Mouse (Mus musculus) liver, embryonic 11.5 days (tissue): ENCODE results near the gene Slc29a1. TPM values are rescaled to one million over a fixed set of nuclear protein-coding genes. Genes with fewer than 3 reads are reported as not detected.

Experiments used
- ATAC-seq: fragments of 200-750 bp; cut with Nextera tagmentation; replicated peaks from 2 replicates; pipeline ENCODE4 v1.8.0; 2017; ENCODE audit warnings: moderate number of reproducible peaks, mild to moderate bottlenecking, moderate TSS enrichment, moderate library complexity; ENCODE audit not compliant: low FRiP score
- DNase-seq: peaks from one replicate; pipeline ENCODE4 v3.0.0-alpha.2; 2017; ENCODE audit warnings: low spot score
- H3K27ac ChIP-seq: fragments of 300-500 bp; sonication (generic); 2 replicates; pipeline ENCODE4 v1.5.1; 2014; ENCODE audit warnings: mild to moderate bottlenecking, low read depth, low read length, control low read depth
- H3K27me3 ChIP-seq: fragments of 300-500 bp; sonication (generic); replicated peaks from 2 replicates; pipeline ENCODE4 v1.6.1; 2014; ENCODE audit warnings: low read length, mixed read lengths; ENCODE audit not compliant: control insufficient read depth, insufficient read depth
- H3K36me3 ChIP-seq: fragments of 300-500 bp; sonication (generic); 2 replicates; pipeline ENCODE4 v1.6.1; 2014; ENCODE audit warnings: mild to moderate bottlenecking, low read length, moderate library complexity, mixed read lengths; ENCODE audit not compliant: control insufficient read depth, insufficient read depth
- H3K4me1 ChIP-seq: fragments of 300-500 bp; sonication (generic); replicated peaks from 2 replicates; pipeline ENCODE4 v1.6.1; 2014; ENCODE audit warnings: low read length, mixed read lengths; ENCODE audit not compliant: control insufficient read depth, insufficient read depth
- H3K4me2 ChIP-seq: fragments of 300-500 bp; sonication (generic); 2 replicates; pipeline ENCODE4 v1.6.1; 2014; ENCODE audit warnings: mild to moderate bottlenecking, control low read depth, moderate library complexity
- H3K4me3 ChIP-seq: fragments of 300-500 bp; sonication (generic); 2 replicates; pipeline ENCODE4 v1.5.1; 2014; ENCODE audit warnings: low read depth, low read length, control low read depth
- H3K9ac ChIP-seq: fragments of 300-500 bp; sonication (generic); 2 replicates; pipeline ENCODE4 v1.6.1; 2014; ENCODE audit warnings: low read depth, low read length, control low read depth
- H3K9me3 ChIP-seq: fragments of 300-500 bp; sonication (generic); 2 replicates; pipeline ENCODE4 v1.6.1; 2016; ENCODE audit warnings: low read length, inconsistent platforms, mixed read lengths; ENCODE audit not compliant: control insufficient read depth
- WGBS: fragments of 180-500 bp; shearing (Covaris S2); extraction: QIAGEN DNeasy Blood & Tissue Kit; methylation state at CpG from one replicate; pipeline ENCODE4 v1.1.7; 2014; 5-methylcytosine and 5-hydroxymethylcytosine counted together
- polyA plus RNA-seq: library from polyadenylated mRNA; unstranded; fragments of >200 nt; fragmentation: Nextera tagmentation; extraction: Ambion mirVana; gene quantifications from 2 replicates; pipeline ENCODE4 v1.2.1, GENCODE M21; 2014

The Slc29a1 gene
- polyA plus RNA-seq, 1 experiment from 2014 or later, result 277 TPM

DNA sequence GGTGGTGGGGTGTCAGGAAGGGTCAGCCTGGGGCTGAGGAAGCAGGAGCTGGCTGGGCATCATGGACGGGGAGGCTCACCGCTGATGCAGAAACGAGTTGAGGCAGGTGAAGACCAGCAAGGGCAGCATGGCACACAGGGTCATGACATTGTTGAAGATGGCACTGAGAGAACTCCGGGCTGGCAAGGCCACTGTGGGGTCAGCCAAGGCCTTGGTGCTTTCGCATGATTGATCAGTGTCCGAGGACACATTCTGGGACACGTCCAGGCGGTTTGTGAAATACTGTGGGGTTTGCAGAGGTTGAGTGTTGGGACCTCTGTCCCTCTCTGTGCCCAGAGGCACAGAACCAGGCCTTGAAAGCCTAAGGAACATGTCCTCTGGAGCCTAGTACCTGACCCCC lies 9.6 kb downstream of the Slc29a1 start:
- Histone ChIP-seq H3K4me1 (peaks cover 40% of the 10 kb centered on the region), H3K4me2 (no peak overlapping the region), H3K36me3 (peaks cover 42% of the 10 kb centered on the region), H3K27ac (no peak overlapping the region), H3K9me3 (no peaks in the 10 kb centered on the region), H3K4me3 (no peak overlapping the region; the same call in 1 of the 2 replicates), H3K9ac (no peak overlapping the region), H3K27me3 (no peaks in the 10 kb centered on the region; the same call in 1 of the 2 replicates)
- ATAC-seq, result no peak
- DNase-seq, result no peak
- WGBS, result 91% methylated on average over 8 of the region's 8 CpGs

GRCm38 (mm10) chr17:45589236-45589635 lies 10.2 kb downstream of the Slc29a1 start:
- peaks cover 42% of the 10 kb centered on the region for H3K36me3 ChIP-seq

DNA sequence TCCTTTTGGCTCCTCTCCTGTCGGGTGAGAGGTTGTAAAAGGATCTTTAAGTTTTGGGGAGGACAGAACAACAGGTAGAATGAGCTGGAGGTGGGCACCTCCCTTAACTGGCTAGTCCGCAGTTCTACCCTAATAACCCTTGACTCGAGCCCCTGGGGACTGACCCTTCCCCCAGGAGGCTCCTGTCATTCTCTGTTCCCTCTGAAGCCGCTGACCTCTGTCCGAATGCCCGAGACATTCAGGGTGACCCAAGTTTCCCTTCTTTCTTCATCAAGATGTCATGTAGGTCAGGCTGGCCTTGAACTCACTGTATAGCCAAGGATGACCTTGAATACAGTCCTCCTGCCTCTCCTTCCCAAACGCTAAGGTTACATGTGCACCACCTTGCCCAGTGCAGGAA lies 11.0 kb downstream of the Slc29a1 start:
- no peaks in the 10 kb centered on the region; the same call in 1 of the 2 replicates for H3K27me3 ChIP-seq
- H3K4me3 ChIP-seq, result no peak overlapping the region
- no peak for DNase-seq
- no peak overlapping the region for H3K27ac ChIP-seq
- no peak for ATAC-seq
- H3K4me2 ChIP-seq, result no peak overlapping the region
- no peak overlapping the region for H3K9ac ChIP-seq
- peaks cover 43% of the 10 kb centered on the region for H3K4me1 ChIP-seq
- peaks cover 42% of the 10 kb centered on the region for H3K36me3 ChIP-seq
- WGBS, result 91% methylated on average over 7 of the region's 7 CpGs
- H3K9me3 ChIP-seq, result no peaks in the 10 kb centered on the region

More at GRCm38 (mm10) chr17:45589236-45589635, 10.2 kb downstream of the Slc29a1 start:
- Histone ChIP-seq H3K9ac (no peak overlapping the region), H3K4me3 (no peak overlapping the region), H3K4me1 (peaks cover 46% of the 10 kb centered on the region), H3K9me3 (no peaks in the 10 kb centered on the region), H3K27me3 (no peaks in the 10 kb centered on the region; the same call in 1 of the 2 replicates), H3K4me2 (no peak overlapping the region), H3K27ac (no peak overlapping the region)
- DNase-seq (no peak), ATAC-seq (no peak)
- WGBS, result 98% methylated on average over 7 of the region's 7 CpGs

DNA sequence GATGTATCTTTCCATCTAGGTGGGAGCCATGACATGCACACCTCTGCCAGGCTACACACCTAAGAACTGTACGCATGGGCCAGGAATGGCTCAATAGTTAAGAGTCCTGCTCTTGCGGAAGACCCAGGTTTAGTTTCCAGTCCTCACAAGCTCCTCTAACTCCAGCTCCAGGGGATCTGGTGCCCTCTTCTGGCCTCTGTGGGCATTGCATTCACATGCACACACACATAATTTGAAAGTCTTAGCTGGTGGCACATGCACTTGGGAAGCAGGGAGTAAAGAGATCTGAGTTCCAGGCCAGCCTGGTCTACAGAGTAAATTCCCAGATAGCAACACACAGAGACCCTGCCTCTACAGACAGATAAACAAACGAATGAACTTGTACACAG lies 13.0 kb downstream of the Slc29a1 start:
- WGBS, result 90% methylated on average over 3 of the region's 3 CpGs
- H3K36me3 ChIP-seq, result peaks cover 42% of the 10 kb centered on the region
- no peak for ATAC-seq
- no peak overlapping the region for H3K4me2 ChIP-seq
- no peak overlapping the region for H3K27ac ChIP-seq
- no peak for DNase-seq
- H3K27me3 ChIP-seq, result no peaks in the 10 kb centered on the region
- H3K4me3 ChIP-seq, result no peak overlapping the region
- no peak overlapping the region for H3K9ac ChIP-seq
- peaks cover 38% of the 10 kb centered on the region for H3K4me1 ChIP-seq
- H3K9me3 ChIP-seq, result no peaks in the 10 kb centered on the region

DNA sequence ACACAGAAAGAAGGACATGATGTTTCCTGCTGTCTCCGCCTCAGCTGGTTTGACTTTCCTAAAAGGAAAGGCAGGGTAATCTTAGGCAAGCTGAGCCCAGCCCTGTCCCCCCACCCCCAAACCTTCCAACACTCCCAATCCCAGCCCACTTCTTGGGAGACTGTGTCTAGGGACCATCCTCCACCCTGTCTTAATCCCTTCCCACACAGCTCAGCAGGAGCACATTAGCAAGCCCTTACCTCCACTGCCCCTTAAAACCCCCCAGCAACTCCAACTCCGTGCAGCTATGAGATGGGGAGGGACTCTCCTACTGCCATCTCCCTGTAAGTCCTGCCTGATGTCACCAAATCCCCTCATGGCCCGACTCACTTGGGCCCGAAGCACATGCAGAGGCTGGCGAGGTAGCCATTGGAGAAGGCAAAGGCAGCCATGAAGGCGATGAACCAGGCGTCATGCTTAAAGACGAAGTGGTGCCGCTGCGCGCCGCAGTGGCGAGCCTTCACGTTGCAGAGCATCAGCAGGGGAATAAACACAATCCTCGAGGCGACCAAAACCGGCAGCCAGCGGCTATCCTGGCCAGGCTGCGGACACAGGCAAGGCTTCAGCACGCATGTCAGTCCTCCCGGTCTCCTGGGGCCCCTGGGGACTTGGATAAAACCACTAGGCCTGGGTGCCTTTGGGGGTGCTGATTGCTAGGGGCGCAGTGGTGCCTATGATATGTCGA lies 13.5 kb downstream of the Slc29a1 start:
- DNase-seq (no peak), ATAC-seq (no peak)
- Histone ChIP-seq H3K4me1 (peaks cover 41% of the 10 kb centered on the region), H3K4me3 (no peak overlapping the region), H3K27ac (peak overlapping the region; percentile 60), H3K4me2 (0 out of 2 replicates have a peak overlapping the region, but pooled peaks have one; percentile 16), H3K36me3 (peaks cover 42% of the 10 kb centered on the region), H3K9ac (peak overlapping the region; percentile 17; the same call in 1 of the 2 replicates), H3K9me3 (no peaks in the 10 kb centered on the region), H3K27me3 (no peaks in the 10 kb centered on the region)
- WGBS, result 72% methylated on average over 23 of the region's 23 CpGs

DNA sequence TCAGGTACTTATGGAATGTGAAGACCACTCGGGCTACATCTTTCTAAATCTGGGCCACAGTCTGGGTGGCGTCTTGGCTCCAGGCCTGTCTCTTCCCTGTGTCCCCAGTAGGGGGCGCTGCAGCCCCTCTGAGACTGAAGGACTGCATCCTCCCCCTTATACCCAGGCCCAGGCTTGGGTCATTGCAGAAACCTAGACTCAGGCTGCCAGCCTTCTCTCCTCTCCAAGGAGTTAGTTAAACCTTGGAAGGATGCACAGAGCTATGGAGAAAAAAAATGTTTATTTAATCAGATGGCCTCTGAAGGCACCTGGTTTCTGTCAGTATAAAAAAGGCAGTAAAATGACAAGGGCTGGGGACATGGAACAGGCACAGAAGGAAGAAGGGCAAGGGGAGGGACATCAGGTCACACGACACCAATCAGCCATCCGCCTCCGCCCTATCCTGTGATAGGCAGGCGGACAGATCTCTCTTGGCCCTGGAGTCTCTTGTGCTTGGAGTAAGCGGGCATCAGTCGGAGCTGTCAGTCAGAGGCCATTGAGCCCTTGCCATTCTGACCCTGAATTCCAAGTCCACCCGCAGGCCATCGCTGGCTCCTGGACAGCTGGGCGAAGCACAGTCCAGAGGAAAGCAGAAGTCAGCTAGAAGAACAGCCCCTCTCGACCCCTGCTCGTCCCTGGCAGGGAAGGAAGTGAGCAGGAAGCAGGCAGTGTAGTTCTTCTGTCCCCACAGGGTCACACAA lies 14.3 kb downstream of the Slc29a1 start:
- Histone ChIP-seq H3K36me3 (peaks cover 40% of the 10 kb centered on the region), H3K9ac (peak overlapping the region; percentile 42; the same call in 1 of the 2 replicates), H3K27ac (peak overlapping the region; percentile 71), H3K4me2 (peak overlapping the region; percentile 16; the same call in 1 of the 2 replicates), H3K9me3 (no peaks in the 10 kb centered on the region), H3K4me3 (no peak overlapping the region), H3K27me3 (no peaks in the 10 kb centered on the region), H3K4me1 (peaks cover 41% of the 10 kb centered on the region)
- DNase-seq, result peak; percentile 79
- peak; percentile 52 for ATAC-seq
- WGBS, result 31% methylated on average over 14 of the region's 14 CpGs

- H3K4me3 ChIP-seq, result no peak overlapping the region
- no peaks in the 10 kb centered on the region for H3K9me3 ChIP-seq
- ATAC-seq, result no peak
- peak overlapping the region; percentile 71 for H3K27ac ChIP-seq
- 54% methylated on average over 12 of the region's 12 CpGs for WGBS
- H3K4me1 ChIP-seq, result peaks cover 44% of the 10 kb centered on the region
- H3K4me2 ChIP-seq, result peak overlapping the region; percentile 1; the same call in 1 of the 2 replicates
- H3K9ac ChIP-seq, result peak overlapping the region; percentile 42; the same call in 1 of the 2 replicates
- H3K27me3 ChIP-seq, result no peaks in the 10 kb centered on the region
- DNase-seq, result no peak
- H3K36me3 ChIP-seq, result peaks cover 32% of the 10 kb centered on the region
These were observed 15.1 kb downstream of the Slc29a1 start for GRCm38 (mm10) chr17:45584096-45584896.

- H3K4me1 ChIP-seq, result peaks cover 48% of the 10 kb centered on the region
- WGBS, result 51% methylated on average over 6 of the region's 6 CpGs
- H3K9ac ChIP-seq, result no peak overlapping the region
- no peaks in the 10 kb centered on the region for H3K27me3 ChIP-seq
- H3K4me3 ChIP-seq, result no peak overlapping the region
- peak overlapping the region; percentile 11 for H3K4me2 ChIP-seq
- H3K9me3 ChIP-seq, result no peaks in the 10 kb centered on the region
- DNase-seq (no peak), ATAC-seq (no peak)
- H3K27ac ChIP-seq, result peak overlapping the region; percentile 69
- H3K36me3 ChIP-seq, result peaks cover 17% of the 10 kb centered on the region
These were observed 16.6 kb downstream of the Slc29a1 start for GRCm38 (mm10) chr17:45582715-45583355.
